12 mouse cellular contexts compared by ENCODE assay signal in genomic region chr17:45893698-45894097, GRCm38 (mm10).
DNase-seq lines count a peak whose midpoint lies in the region; ATAC-seq and TF ChIP-seq lines count a peak whose summit lies in the region.
"Had no signal": no experiment of that assay in that cellular context is flagged by ENCODE, and none has a peak within 500 bp of the region (broad histone marks: within the 10 kb centered on the region; RNA-seq: fewer than 3 reads in every experiment).

No protein-coding gene starts in this region.

- no peaks in the 10 kb centered on the region for H3K36me3 ChIP-seq in midbrain, embryonic 14.5 days (ENCODE audit: control insufficient read depth, insufficient read depth, low read length)
- H3K36me3 ChIP-seq: G1E had no signal

- no peaks in the 10 kb centered on the region for H3K9me3 ChIP-seq in midbrain, embryonic 14.5 days (ENCODE audit: control insufficient read depth, low read length)
- H3K9me3 ChIP-seq: G1E had no signal

- WGBS in midbrain, embryonic 14.5 days: 87% methylated on average over 6 of the region's 6 CpGs

- no peak for ATAC-seq in midbrain, embryonic 14.5 days (ENCODE audit: low FRiP score, low TSS enrichment)
- ATAC-seq: liver, postnatal 0 days had no signal

- H3K27ac ChIP-seq in layer of hippocampus, adult 2 months: no peak overlapping the region
- H3K27ac ChIP-seq in midbrain, embryonic 14.5 days (replicated peaks; ENCODE audit: low read depth, low read length): no peak overlapping the region

- no peak overlapping the region for H3K9ac ChIP-seq in midbrain, embryonic 14.5 days (replicated peaks; ENCODE audit: low read length)
- H3K9ac ChIP-seq: liver, postnatal 0 days had no signal

- no peak overlapping the region for H3K4me3 ChIP-seq in layer of hippocampus, adult 2 months
- no peak overlapping the region for H3K4me3 ChIP-seq in midbrain, embryonic 14.5 days (replicated peaks; ENCODE audit: low read depth, low read length)
- H3K4me3 ChIP-seq: erythroblast, embryonic 14.5 days had no signal

- TF ChIP-seq CTCF in layer of hippocampus, adult 2 months (conservative IDR thresholded peaks at IDR 0.05): no peak

- H3K27me3 ChIP-seq in midbrain, embryonic 14.5 days (ENCODE audit: control insufficient read depth, insufficient read depth, low read length): no peaks in the 10 kb centered on the region

- H3K4me2 ChIP-seq in midbrain, embryonic 14.5 days (ENCODE audit: low read length): no peak overlapping the region

- intact Hi-C loops in left cerebral cortex, postnatal 4 days (cut with DNase I): no loop called here

- H3K4me1 ChIP-seq in midbrain, embryonic 14.5 days (ENCODE audit: control insufficient read depth, insufficient read depth, low read length): peaks cover 9% of the 10 kb centered on the region

- DNase-seq in adrenal gland, adult (ENCODE audit: inconsistent age in 2 of 2, low spot score in 1 of 2): peak; percentile 63 to 87
- no peak for DNase-seq in adrenal gland, postnatal 4 days (ENCODE audit: low spot score in 2 of 2)
- peak; percentile 38 to 40 for DNase-seq in left cerebral cortex, adult 18-20 months (ENCODE audit: low spot score in 2 of 2)
- DNase-seq in left cerebral cortex, postnatal 4 days: no peak
- DNase-seq in layer of hippocampus, adult 2 months (ENCODE audit: low spot score in 2 of 2): peak; percentile 28 to 58
- peak; percentile 30 to 47 for DNase-seq in right cerebral cortex, postnatal 36 days (ENCODE audit: low spot score in 2 of 2)
- no peak for DNase-seq in cerebellum, adult 9-10 months
- DNase-seq in midbrain, embryonic 14.5 days: no peak
- DNase-seq: kidney, adult 11 months; liver, postnatal 0 days had no signal

Comparison
In these comparisons a context has a peak if more than half of its experiments do, and no peak if none do; other contexts are left out.
1. DNase-seq: peak in adrenal gland, adult (2 of 2), left cerebral cortex, adult 18-20 months (2 of 2), layer of hippocampus, adult 2 months (2 of 2) and right cerebral cortex, postnatal 36 days (2 of 2); none in adrenal gland, postnatal 4 days (0 of 2), left cerebral cortex, postnatal 4 days (single experiment), cerebellum, adult 9-10 months (single experiment) and midbrain, embryonic 14.5 days (single experiment).